Mouse (Mus musculus) heart, embryonic 16.5 days (tissue): ENCODE data around the gene Cnih3. TPM values are rescaled to one million over a fixed set of nuclear protein-coding genes. Genes with fewer than 3 reads are reported as not detected.

Experiments used
- ATAC-seq: fragments of 200-750 bp; cut with Nextera tagmentation; replicated peaks from 2 replicates; pipeline ENCODE4 v1.8.0; 2017; ENCODE audit warnings: moderate number of reproducible peaks; ENCODE audit not compliant: insufficient read depth, low FRiP score; ENCODE audit errors: extremely low read depth
- H3K27ac ChIP-seq: fragments of 300-500 bp; sonication (generic); 2 replicates; pipeline ENCODE4 v1.5.1; 2014; ENCODE audit warnings: mild to moderate bottlenecking, low read length, control low read depth, moderate library complexity
- H3K27me3 ChIP-seq: fragments of 300-500 bp; sonication (generic); 2 replicates; pipeline ENCODE4 v1.6.1; 2014; ENCODE audit warnings: low read length, mixed read lengths; ENCODE audit not compliant: control insufficient read depth, insufficient read depth
- H3K36me3 ChIP-seq: fragments of 300-500 bp; sonication (generic); 2 replicates; pipeline ENCODE4 v1.6.1; 2014; ENCODE audit not compliant: control insufficient read depth, insufficient read depth
- H3K4me1 ChIP-seq: fragments of 300-500 bp; sonication (generic); 2 replicates; pipeline ENCODE4 v1.6.1; 2014; ENCODE audit warnings: low read length, mixed read lengths; ENCODE audit not compliant: control insufficient read depth, insufficient read depth
- H3K4me2 ChIP-seq: fragments of 300-500 bp; sonication (generic); 2 replicates; pipeline ENCODE4 v1.6.1; 2014; ENCODE audit warnings: low read depth, mild to moderate bottlenecking, control low read depth, low read length
- H3K4me3 ChIP-seq: fragments of 300-500 bp; sonication (generic); 2 replicates; pipeline ENCODE4 v1.5.1; 2014; ENCODE audit warnings: mild to moderate bottlenecking, control low read depth, low read length
- H3K9ac ChIP-seq: fragments of 300-500 bp; sonication (generic); 2 replicates; pipeline ENCODE4 v1.6.1; 2014; ENCODE audit warnings: low read length, control low read depth
- H3K9me3 ChIP-seq: fragments of 300-500 bp; sonication (generic); replicated peaks from 2 replicates; pipeline ENCODE4 v1.6.1; 2016; ENCODE audit warnings: low read length; ENCODE audit not compliant: control insufficient read depth
- WGBS: fragments of 180-500 bp; shearing (Covaris S2); extraction: QIAGEN DNeasy Blood & Tissue Kit; methylation state at CpG from one replicate; pipeline ENCODE4 v1.1.7; 2014; 5-methylcytosine and 5-hydroxymethylcytosine counted together
- polyA plus RNA-seq: library from polyadenylated mRNA; unstranded; fragments of >200 nt; fragmentation: Nextera tagmentation; extraction: Ambion mirVana; gene quantifications from 2 replicates; pipeline ENCODE4 v1.2.1, GENCODE M21; 2015

Cnih3 gene
- polyA plus RNA-seq, 1 experiment from 2014 or later, result not detected

GRCm38 (mm10) chr1:181360732-181361131 is 8.3 kb downstream of the Cnih3 start:
- Histone ChIP-seq H3K27ac (no peak overlapping the region), H3K27me3 (no peaks in the 10 kb centered on the region), H3K36me3 (no peaks in the 10 kb centered on the region), H3K4me2 (no peak overlapping the region), H3K9me3 (peaks cover 2% of the 10 kb centered on the region; the same call in 1 of the 2 replicates), H3K9ac (no peak overlapping the region), H3K4me1 (no peaks in the 10 kb centered on the region), H3K4me3 (no peak overlapping the region)
- 76% methylated on average over 3 of the region's 3 CpGs for WGBS
- no peak for ATAC-seq

GRCm38 (mm10) chr1:181364025-181364424 is 11.6 kb downstream of the Cnih3 start:
- WGBS, result 76% methylated on average over 4 of the region's 4 CpGs
- Histone ChIP-seq H3K4me1 (no peaks in the 10 kb centered on the region), H3K4me2 (no peak overlapping the region), H3K4me3 (no peak overlapping the region), H3K9ac (no peak overlapping the region), H3K36me3 (no peaks in the 10 kb centered on the region), H3K9me3 (peaks cover 2% of the 10 kb centered on the region; the same call in 1 of the 2 replicates), H3K27ac (no peak overlapping the region), H3K27me3 (no peaks in the 10 kb centered on the region)
- no peak for ATAC-seq

GRCm38 (mm10) chr1:181365376-181365775 is 12.9 kb downstream of the Cnih3 start:
- H3K4me1 ChIP-seq, result no peaks in the 10 kb centered on the region
- H3K36me3 ChIP-seq, result no peaks in the 10 kb centered on the region
- ATAC-seq, result no peak
- H3K27ac ChIP-seq, result no peak overlapping the region
- no peak overlapping the region for H3K4me3 ChIP-seq
- H3K9me3 ChIP-seq, result peaks cover 2% of the 10 kb centered on the region; the same call in 1 of the 2 replicates
- no peak overlapping the region for H3K9ac ChIP-seq
- WGBS, result 70% methylated on average over 3 of the region's 3 CpGs
- H3K4me2 ChIP-seq, result no peak overlapping the region
- H3K27me3 ChIP-seq, result no peaks in the 10 kb centered on the region

- no peak for ATAC-seq
Measured at GRCm38 (mm10) chr1:181368789-181369570, 16.6 kb downstream of the Cnih3 start.

GRCm38 (mm10) chr1:181370370-181370769 is 17.9 kb downstream of the Cnih3 start:
- H3K27me3 ChIP-seq, result no peaks in the 10 kb centered on the region
- peak; percentile 32; the same call in 1 of the 2 replicates for ATAC-seq
- no peak overlapping the region for H3K4me2 ChIP-seq
- H3K9me3 ChIP-seq, result no peaks in the 10 kb centered on the region
- H3K36me3 ChIP-seq, result no peaks in the 10 kb centered on the region
- H3K27ac ChIP-seq, result no peak overlapping the region
- H3K9ac ChIP-seq, result no peak overlapping the region
- no peak overlapping the region for H3K4me3 ChIP-seq
- 51% methylated on average over 3 of the region's 3 CpGs for WGBS
- H3K4me1 ChIP-seq, result no peaks in the 10 kb centered on the region

More at GRCm38 (mm10) chr1:181368789-181369570, 16.6 kb downstream of the Cnih3 start:
- H3K27me3 ChIP-seq, result no peaks in the 10 kb centered on the region
- H3K9me3 ChIP-seq, result no peaks in the 10 kb centered on the region
- no peak overlapping the region for H3K4me2 ChIP-seq
- H3K4me3 ChIP-seq, result no peak overlapping the region
- no peaks in the 10 kb centered on the region for H3K4me1 ChIP-seq
- no peaks in the 10 kb centered on the region for H3K36me3 ChIP-seq
- 25% methylated on average over 3 of the region's 3 CpGs for WGBS
- H3K27ac ChIP-seq, result no peak overlapping the region
- no peak overlapping the region for H3K9ac ChIP-seq

- ATAC-seq, result no peak
- Histone ChIP-seq H3K27ac (no peak overlapping the region), H3K4me1 (no peaks in the 10 kb centered on the region), H3K36me3 (no peaks in the 10 kb centered on the region), H3K4me3 (no peak overlapping the region), H3K9me3 (no peaks in the 10 kb centered on the region), H3K27me3 (no peaks in the 10 kb centered on the region), H3K4me2 (no peak overlapping the region), H3K9ac (no peak overlapping the region)
- 50% methylated on average over 4 of the region's 4 CpGs for WGBS
Measured at GRCm38 (mm10) chr1:181371226-181371625, 18.8 kb downstream of the Cnih3 start.

- H3K4me3 ChIP-seq, result no peak overlapping the region
- 46% methylated on average over 6 of the region's 6 CpGs for WGBS
- H3K9me3 ChIP-seq, result no peaks in the 10 kb centered on the region
- H3K27me3 ChIP-seq, result no peaks in the 10 kb centered on the region
- no peak overlapping the region for H3K27ac ChIP-seq
- no peak overlapping the region for H3K4me2 ChIP-seq
- H3K36me3 ChIP-seq, result no peaks in the 10 kb centered on the region
- no peak overlapping the region for H3K9ac ChIP-seq
- no peak for ATAC-seq
- H3K4me1 ChIP-seq, result no peaks in the 10 kb centered on the region
Measured at GRCm38 (mm10) chr1:181372306-181372705, 19.9 kb downstream of the Cnih3 start.

- Histone ChIP-seq H3K4me3 (no peak overlapping the region), H3K27ac (no peak overlapping the region), H3K4me2 (no peak overlapping the region), H3K36me3 (no peaks in the 10 kb centered on the region), H3K9ac (no peak overlapping the region), H3K9me3 (no peaks in the 10 kb centered on the region), H3K27me3 (0 out of 2 replicates have a peak, but pooled peaks cover 2% of the 10 kb centered on the region), H3K4me1 (no peaks in the 10 kb centered on the region)
- WGBS, result 69% methylated on average over 9 of the region's 9 CpGs
- ATAC-seq, result no peak
Measured at GRCm38 (mm10) chr1:181374627-181375374, 22.4 kb downstream of the Cnih3 start.

- no peak overlapping the region for H3K27ac ChIP-seq
- no peak for ATAC-seq
- H3K9me3 ChIP-seq, result no peaks in the 10 kb centered on the region
- WGBS, result 58% methylated on average over 8 of the region's 8 CpGs
- H3K4me3 ChIP-seq, result no peak overlapping the region
- no peak overlapping the region for H3K4me2 ChIP-seq
- no peaks in the 10 kb centered on the region for H3K36me3 ChIP-seq
- 0 out of 2 replicates have a peak, but pooled peaks cover 2% of the 10 kb centered on the region for H3K27me3 ChIP-seq
- H3K4me1 ChIP-seq, result no peaks in the 10 kb centered on the region
- H3K9ac ChIP-seq, result no peak overlapping the region
Measured at GRCm38 (mm10) chr1:181376431-181376830, 24.0 kb downstream of the Cnih3 start.
